Mouse (Mus musculus) left cerebral cortex, adult 11 months (tissue): ENCODE results near the gene Gm10181.
A peak's percentile ranks its signal among the peaks of the same experiment; 100 is the strongest.
"Not testable (repeated sequence)": the region's sequence is repeated elsewhere in the genome, so short reads cannot be mapped to it uniquely, and the experiment has no call there.

Experiments
- DNase-seq: peaks from one replicate; pipeline ENCODE4 v3.0.0; 2022; ENCODE audit warnings: low spot score

Gm10181 gene

DNA sequence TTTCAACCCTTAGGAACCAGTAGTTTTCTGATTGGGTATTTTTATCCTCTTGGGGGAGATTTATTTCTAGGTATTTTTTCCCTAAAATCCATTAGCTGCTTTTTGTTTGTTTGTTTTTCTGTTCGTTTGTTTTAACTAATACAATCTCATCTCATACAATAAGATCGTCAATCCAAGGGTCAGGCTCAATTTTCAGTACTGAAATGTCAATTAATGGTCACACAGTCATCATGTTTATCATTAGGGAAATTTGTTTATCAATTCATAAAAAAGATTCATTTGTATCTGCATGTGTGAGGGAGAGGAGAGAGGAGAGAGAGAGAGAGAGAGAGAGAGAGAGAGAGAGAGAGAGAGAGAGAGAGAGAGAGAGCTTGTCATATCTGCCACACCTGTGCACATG is at the start of gene Gm10181:
Gene Gm10181, plus strand, starts transcription at position 301 of the 400 bp plus-strand sequence.
- DNase-seq, result no peak

DNA sequence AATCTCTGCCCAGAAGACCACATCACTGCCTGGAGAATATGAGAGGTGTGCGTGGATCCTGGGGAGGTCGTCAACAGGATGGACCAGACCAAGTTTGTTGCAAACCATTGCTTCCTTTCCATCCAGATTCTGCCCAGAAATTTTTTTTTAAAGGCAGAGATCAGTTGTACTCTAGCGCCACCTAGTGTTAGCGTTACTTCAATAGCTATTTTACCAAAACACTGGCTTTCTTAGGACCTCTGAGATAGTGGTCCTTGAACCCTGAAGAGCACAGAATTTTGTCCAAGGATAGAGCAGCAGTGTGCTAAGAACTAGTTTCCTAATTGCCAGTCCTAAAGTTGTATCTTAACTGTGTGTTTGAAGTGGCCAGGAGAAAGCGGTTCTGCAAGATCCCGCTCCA is 47.6 kb upstream of the Gm10181 start:
- DNase-seq, result peak; percentile 8

DNA sequence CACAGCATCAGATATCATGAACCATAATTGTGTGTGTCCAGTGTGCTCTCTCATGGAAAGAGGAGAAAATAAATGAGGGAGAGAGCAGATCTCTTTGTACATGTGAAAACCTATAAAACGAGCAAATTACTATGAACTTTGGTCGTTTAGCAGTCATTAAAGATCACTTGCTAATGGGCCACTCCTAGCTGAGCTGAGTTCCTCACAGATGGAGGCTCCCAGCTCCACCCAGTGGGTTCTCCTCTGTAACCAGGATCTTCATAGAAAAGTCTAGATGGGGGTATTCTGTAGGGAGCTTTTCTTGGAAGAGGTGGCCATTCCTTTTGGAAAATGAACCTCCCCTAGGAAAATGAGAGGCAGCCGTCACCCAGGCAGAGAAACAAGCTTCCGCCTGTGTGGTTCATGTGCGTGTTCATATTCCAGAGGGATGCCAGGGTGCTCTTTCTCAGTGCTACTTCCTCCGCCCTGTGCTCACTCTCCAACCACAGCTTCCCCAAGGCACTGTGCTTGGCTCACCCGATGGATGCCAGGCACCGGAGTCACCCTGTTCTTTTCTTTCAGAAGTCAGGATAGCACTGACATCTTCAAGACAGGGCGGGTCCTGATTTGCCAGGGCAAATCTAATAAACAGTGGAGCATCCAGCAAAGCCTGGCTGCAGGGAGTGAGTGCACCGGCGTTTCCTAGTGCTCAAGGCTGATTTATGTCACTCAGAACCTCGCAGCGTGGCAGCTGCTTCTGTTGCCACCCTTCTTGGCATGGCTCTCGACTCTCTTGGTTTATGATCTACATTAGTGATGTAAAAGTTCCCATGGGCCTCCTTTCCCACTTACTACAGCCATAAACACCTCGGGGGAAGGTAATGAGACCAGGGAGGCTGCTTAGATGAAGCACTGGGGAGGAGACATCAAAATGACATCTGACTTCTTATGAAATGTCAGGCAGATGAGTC is 46.8 kb upstream of the Gm10181 start:
- no peak for DNase-seq

DNA sequence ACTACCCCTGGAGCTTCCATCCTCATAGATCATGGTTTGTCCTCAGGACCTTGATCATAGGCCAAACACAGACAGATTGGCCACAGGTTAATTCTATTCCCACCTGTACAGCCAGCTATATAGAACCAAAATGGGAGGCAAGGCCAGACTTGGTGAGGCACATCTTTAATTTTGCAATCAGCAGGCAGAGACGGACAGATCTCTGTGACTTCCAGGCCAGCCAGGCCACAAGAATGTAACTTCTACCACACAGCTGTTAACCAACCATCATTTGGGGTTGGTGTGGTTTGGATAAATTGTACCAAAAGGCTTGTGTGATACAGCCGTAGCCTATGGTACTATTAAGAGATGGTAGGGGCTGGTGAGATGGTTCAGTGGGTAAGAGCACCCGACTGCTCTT is 44.9 kb upstream of the Gm10181 start:
- DNase-seq, result no peak

DNA sequence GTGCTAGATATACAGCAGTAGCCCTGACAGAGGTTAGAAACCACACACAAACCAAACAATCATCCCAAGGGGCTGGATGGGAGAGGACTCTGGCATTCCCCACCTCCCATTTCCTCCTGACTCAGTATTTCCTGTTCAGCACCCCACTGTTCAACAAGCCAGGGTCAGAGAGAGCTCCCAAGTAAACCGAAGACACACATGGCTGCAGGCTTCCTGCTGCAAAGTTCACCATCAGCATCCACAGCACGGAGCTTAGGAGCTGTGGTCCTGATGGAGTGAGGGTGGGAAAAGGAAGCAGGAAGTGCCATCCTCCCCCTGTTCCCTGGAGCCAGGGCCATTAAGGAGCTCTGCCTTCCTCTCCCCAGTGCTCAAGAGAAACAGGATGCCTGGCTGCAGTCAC is 40.9 kb upstream of the Gm10181 start:
- no peak for DNase-seq

DNA sequence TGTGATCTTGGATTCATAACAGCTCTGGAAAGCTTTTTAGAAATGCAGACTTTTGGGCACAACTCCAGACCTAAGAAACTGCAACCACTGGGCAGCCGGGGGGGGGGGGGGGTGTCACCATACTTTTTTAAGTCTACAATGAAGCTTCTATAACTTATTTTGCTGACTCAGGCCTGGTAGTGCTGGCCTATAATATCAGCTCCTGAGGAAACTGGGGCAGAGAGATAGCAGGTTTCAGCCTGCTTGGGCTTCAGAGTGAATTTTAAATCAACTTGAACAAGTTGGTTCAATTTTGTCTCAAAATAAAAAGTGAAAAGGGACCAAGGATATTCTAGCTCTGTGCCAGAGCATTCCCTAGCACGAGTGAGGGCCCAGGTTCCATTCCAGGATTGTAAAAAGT is 40.3 kb upstream of the Gm10181 start:
- no peak for DNase-seq

DNA sequence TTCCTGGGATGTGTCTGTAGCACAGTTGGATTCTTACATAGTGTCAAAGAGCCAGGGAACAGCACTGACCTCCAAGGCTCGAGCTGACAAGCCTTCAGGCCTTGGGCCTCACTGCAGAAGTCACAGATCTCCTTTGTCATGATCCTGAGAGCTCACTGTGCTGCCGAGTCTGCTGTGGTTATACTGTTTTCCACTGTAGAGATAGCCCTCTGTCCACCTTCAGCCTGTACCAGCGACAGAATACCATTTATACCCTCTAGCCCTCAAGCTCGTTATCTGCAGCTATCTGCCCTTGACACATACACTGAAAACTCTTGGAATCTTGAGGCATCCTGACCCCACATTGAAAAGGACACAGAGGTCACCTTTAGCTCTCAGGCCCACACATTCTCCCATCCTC is 37.3 kb upstream of the Gm10181 start:
- no peak for DNase-seq

DNA sequence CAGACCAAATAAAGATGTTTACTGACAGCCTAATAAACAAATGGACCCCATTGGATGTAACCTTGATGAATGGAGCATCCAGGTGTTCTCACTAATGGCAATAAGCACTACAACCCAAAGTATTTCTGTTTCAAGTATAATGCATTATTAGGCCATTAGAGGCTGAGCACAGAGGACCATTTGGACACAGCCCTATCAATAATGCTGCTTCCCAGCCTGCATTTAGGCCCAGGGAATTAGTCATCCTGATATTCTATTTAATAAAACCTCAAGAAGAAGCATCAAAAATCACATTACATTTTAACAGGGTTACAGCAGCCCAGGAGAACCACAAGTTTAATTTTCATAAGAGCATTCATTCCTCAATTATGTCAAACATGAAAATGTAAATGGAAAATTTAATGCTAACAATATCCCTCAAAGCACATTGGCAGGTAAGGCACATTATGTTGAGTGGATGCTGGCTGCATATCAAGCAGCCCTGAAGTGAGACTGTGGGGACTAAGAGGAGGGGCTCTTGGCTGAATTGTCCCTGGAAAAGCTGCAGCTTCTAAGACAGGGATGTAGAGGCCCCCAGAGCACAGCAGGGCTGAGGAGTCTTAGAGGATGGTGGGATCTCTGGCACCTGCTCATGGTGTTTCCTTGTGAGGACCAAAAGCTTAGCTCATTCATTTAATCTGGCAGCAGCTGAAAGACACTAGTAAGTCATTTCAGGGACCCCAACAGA is 33.4 kb upstream of the Gm10181 start:
- no peak for DNase-seq

DNA sequence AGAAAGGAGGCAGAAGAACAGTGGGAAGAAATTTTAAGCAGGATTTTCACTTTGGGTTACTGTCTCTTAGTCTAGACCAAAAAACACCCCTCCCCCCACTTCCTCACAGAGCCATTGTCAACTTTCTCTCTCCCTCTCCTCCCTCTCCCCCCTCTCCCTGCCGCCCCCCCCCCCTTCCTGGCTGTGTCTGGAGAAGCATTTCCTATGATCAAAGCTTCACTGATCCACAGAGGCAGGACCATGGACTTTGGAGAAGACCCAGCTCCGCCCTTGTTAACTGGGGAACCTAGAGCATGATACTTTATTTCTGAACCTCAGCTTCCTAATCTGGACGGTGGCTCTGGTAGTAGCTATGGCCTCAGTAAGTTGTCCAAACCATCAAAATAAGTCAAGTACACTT is 30.5 kb upstream of the Gm10181 start:
- DNase-seq, result no peak

DNA sequence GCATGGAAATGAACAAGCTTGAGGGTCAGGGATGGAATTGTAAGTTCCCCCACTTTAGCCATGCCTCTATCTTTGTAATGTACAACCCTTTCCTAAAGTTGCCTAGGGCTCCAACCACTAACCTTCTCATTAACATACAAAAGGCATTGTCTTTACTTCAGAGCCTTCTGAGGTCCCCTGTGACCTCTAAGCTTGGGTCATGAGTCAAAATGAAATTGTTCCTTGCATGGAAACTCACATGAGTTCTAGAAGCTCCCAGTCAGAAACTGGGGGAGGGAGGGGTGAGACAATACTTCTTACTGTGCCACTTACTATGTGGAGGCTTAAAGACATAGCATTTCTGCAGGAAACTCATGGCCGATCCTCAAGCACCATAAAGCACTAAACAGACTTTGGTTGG is 16.6 kb upstream of the Gm10181 start:
- no peak for DNase-seq

DNA sequence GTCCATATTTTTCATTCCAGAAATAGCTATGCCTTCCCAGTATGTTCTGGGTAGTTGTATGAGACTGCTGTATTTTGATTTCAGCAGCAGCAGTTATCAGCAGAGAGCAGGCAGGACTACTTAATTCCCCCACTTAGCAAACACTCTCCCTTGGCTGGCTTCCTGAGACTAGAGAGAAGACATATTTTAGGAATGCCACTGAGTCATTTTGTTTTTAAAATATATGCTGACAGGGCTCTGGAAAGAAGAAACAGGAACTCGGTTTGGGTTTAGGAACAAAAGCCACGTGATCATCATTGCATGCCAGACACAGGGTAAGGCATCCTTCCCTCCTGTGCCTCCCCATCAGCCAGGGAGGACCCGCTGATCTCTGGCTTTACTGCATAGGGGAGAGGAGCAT is 13.2 kb upstream of the Gm10181 start:
- peak; percentile 18 for DNase-seq

DNA sequence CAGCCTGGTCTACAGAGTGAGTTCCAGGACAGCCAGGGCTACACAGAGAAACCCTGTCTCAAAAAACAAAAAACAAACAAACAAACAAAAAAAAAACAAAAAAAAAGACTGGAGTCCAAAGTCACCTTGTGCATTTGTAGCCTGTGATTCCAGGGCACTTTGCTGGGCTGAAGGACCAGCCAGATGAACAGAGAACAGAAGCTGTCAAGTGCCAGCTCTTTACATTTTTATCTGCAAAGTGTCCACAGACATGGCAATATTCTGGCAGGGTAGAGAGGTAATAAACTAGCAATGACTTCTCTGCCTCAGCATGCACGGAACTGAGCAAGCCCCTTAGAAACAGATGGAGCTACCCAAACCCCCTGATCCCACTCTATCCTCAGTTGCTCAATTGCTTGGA is 12.7 kb upstream of the Gm10181 start:
- DNase-seq, result no peak

DNA sequence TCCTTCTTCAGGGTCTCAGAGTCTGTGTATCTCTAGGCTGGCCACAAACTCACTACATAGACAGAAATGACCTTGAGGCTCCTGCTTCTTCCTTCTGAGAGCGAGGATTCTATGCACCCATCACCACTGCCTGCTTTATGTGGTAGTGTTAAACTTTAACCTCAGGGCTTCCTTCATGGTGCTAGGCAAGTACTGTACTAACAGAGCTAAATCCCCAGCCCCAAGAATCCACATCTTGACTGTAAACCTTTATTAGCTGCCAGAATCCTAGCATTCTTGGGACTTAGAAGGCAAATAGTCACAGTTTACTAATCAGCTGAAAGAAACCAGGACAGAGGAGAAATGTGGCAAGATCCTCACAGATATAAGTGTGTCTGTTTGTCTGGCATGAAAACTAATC is 1.6 kb downstream of the Gm10181 start:
- no peak for DNase-seq

DNA sequence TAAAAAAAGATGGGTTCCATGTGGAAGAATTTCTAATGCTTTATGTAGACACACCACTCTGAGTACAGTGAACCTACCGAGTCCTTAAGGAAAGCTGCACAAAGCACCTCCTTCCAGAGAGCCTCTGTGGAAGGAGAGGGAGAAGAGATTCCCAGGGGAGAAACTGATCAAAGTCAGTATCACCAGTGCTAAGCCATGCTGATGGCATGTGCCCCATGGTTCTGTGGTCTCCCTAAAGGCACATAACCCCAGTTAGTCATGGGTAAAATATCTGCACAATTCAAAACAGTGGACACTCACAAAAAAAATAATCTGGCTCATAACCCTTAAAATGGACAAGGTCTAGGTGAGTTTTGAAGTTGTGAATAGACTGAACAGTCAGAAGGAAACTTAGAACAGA is 13.7 kb downstream of the Gm10181 start:
- DNase-seq, result no peak

DNA sequence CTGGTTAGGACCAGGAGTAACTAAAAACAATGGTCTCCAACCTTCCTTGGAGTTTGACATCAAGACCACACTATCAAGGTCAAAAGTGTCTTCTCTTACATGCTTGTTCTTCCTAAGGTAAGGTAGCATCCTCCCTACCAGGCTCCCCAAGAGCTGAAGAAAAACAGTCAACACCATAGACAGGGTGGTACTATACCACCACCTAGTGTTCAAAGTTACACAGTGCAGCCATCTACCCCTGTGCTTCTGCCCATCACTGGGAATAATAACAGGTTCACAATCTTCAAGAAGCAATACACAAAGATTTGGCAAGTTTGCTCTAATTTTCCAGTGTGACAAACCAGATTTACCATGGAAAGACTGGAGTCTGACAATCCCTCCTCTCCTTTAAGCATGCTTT is 15.4 kb downstream of the Gm10181 start:
- peak; percentile 63 for DNase-seq

DNA sequence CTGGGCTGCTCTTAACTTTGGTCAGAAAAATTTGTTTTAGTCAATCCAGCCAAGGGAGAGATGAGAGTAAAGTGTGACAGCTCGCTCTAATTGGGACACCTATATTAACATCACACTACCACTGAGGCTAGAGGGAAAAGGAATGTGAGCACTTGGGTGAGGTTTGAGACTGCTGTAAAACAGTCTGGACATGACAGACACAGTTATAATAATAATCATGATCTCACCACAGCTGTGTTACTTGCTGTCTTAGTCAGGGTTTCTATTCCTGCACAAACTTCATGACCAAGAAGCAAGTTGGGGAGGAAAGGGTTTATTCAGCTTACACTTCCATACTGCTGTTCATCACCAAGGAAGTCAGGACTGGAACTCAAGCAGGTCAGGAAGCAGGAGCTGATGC is 34.4 kb downstream of the Gm10181 start:
- not testable (repeated sequence) for DNase-seq

DNA sequence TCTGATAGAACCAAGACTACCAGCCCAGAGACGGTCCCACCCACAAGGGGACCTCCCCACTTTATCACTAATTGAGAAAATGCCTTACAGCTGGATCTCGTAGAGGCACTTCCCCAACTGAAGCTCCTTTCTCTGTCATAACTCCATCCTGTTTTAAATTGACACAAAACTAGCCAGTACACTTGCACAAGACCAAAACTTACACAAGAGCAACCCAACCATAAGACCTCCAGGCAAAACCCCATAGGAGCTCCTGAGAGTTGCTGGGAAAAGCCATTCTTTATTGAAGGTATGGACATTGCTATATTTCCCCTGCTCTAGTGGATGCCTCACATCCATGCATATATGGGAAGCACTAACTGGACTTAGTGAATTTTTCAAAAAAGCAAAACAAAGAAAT is 34.8 kb downstream of the Gm10181 start:
- DNase-seq, result no peak

DNA sequence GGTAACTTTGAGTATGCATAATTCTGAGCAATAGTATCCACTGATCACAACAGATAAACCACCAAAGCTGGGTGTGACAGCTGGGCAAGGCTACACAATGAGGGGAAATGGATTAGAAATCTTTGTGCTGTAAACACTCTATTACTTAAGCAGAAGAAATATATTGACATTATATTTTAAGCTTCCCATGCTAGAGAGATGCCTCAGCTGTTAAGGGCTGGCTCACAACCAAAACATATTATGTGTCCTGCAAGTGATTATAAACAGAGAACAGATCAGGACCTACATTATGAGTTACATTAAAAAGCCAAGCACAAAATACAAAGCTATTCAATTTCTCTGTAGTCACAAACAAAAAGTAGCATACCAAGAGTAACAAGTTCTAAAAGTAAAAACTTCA is 43.0 kb downstream of the Gm10181 start:
- no peak for DNase-seq

DNA sequence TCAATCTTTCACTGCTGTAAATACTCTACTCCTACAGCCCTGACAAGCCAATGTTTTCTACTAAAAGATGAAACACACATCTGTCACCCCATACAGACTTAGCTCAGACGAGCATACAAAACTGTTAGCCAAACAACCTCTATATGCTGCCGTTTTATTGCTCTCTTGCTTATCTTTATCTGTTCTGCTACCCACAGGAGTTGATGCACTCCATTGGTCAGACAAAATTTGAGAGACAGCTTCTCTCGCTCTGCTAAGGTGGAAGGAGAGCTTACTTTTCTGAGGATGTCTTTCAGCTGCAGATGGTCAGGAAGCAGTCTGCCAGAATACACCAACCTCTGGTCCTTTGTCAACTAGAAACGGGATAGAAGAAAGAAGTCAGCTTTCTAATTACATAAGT is 43.7 kb downstream of the Gm10181 start:
- DNase-seq, result no peak

DNA sequence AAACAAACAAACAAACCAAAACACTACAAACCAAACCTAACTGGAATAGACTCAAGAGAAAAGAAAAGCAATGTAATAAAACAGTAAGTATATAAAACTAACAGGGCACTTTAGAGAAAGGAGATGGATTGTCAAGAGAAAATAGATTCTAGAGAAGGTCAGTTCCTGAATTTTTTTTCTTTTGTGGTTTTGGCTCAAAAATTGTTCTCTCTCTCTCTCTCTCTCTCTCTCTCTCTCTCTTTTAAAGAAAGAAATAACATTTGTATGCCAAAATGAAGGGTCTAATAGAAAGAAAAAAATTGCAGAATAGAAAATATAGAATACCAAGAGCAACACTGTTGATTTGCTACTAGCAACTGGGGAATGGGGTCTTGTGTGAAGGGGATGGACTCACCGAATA is 49.7 kb downstream of the Gm10181 start:
- DNase-seq, result no peak
